Mouse (Mus musculus): ENCODE results near the gene 4931429L15Rik. TPM values are rescaled to one million over a fixed set of nuclear protein-coding genes. Genes with fewer than 3 reads are reported as not detected.

4931429L15Rik gene
- not detected in 2 replicates for polyA plus RNA-seq (2012; rRNA removed)

DNA sequence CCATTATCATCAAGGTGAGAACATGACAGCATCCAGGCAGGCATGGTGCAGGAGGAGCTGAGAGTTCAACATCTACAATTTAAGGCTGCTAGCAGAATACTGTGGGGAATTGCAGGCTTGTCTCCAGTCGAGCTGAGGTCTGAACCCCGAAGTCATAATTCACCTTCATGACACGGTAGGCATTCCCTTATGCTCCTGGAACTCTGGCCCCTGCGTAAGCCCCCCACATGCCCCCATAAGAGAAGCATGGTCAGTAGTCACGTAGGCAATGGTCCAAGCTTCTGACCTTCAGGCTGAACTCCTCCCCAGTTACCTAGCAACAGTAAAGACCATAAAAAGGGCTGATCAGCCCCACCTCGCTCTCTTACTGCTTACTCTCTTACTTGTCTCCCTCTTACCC is at the start of gene 4931429L15Rik:
TSS of gene 4931429L15Rik (minus strand) at position 101 of the 400 bp plus-strand sequence.

DNA sequence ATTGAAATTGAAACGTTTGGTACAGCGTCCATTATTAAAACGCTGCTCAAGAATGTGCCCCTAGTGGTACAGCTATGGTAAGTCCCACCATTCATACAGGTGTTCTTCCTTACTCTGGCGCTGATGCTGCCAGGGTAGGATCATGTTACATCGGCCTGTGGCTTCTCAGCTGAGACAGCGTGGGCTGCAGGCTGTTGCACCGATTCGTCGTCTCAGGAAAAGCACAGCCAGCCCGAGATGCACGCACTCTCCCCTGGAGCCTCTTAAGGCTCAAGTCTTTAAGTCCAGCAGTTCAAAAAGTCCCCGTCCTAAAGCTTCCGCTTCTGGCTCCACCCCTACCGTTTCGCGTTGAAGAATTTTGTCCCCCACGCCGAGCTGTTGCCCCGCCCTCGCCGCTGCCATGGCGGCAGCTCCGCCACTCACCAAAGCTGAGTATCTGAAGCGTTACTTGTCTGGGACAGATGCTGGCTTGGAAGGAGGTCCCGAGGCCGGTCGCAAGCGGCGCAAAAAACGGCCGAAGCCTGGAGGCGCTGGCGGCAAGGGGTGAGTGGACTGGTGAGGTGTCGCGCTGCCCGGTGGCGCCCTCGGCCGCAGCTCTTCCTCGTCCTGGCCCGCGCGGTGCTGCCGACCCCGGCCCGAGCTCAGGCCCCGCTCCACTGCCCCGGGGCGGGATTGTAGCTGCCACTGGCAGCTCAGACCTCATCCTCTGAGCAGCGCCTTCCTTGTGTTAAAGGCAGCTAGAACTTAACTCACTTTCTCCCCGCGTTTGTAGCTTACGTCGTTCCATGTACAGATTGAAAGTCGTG is 37.0 kb downstream of the 4931429L15Rik start, which contains the start of gene Bud13:
TSS of gene Bud13 (plus strand) at position 378 of the 806 bp plus-strand sequence.

DNA sequence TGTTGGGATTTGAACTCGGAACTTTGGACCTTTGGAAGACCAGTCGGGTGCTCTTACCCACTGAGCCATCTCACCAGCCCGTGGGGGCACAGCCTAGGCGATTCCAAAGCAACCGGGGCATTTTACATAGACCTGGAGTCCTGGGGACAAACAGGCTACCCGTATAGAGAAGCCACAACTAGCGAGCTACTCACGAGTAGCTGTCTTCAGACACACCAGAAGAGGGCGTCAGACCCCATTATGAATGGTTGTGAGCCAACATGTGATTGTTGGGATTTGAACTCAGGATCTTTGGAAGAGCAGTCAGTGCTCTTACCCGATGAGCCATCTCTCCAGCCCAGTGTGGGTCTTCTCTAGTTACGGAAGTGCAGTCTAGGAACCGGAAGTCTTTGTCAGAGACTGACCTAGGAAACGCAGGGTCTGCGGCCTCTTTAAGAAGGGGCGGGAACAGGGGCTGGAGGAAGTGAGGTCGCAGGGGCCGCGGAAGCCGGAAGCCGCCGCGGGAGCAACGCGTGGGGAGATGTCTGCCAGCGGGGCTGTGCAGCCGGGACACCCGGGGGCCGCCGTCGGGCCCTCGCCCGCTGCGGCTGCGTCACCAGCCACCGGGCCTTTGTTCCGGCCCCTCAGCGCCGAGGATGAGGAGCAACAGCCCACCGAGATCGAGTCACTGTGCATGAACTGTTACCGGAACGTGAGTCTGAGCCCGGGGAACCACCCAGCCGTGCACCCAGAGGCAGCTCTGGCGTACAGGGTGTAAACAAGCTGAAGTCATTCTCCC is 46.9 kb downstream of the 4931429L15Rik start, which contains the start of gene Zpr1:
TSS of gene Zpr1 (plus strand) at position 388 of the 778 bp plus-strand sequence.

DNA sequence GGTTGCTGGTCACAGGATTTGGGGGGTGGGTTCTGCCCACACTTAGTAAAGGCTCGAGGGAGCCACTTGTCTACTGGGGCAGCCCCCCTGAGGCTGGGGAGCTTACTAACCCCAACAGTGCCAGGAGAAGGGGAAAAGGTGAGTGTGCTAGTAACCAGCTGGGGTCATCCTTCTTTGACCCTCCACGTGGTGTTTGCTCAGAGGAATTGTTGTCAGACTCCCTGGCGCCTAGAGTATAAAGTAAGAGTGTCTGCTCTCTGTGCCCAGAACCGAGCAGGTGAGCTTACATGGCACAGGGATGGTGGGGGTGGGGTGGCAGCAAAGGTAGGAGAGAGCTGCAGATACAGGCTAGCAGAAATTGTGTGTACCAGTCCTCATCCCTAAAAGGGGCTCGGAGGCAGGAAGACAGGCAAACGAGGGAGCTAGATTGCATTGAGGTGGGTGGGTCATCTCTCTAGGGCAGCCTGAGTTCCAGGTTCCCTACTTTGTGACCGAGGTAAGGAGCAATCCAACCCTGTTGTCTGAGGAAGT is 51.4 kb downstream of the 4931429L15Rik start, which contains the start of gene Apoa5:
TSS of gene Apoa5 (plus strand) at position 291 of the 531 bp plus-strand sequence.

Other genes starting within 250 kb of the 4931429L15Rik start
- 0.95 and 1.8 TPM in 2 replicates for gene Apoa1, start 91.4 kb downstream of the 4931429L15Rik start, polyA plus RNA-seq (2012; rRNA removed)
- 1.0 and 1.9 TPM in 2 replicates for gene Apoc3, start 84.3 kb downstream of the 4931429L15Rik start, polyA plus RNA-seq (2012; rRNA removed)
- 0.12 and 0.32 TPM in 2 replicates for gene Apoa4, start 79.3 kb downstream of the 4931429L15Rik start, polyA plus RNA-seq (2012; rRNA removed)
- 0.34 and 0.41 TPM in 2 replicates for gene Apoa5, start 51.4 kb downstream of the 4931429L15Rik start, polyA plus RNA-seq (2012; rRNA removed)
- gene Zpr1, start 46.9 kb downstream of the 4931429L15Rik start, polyA plus RNA-seq (2012; rRNA removed): 17.2 and 19.1 TPM in 2 replicates
- gene Bud13, start 37.0 kb downstream of the 4931429L15Rik start, polyA plus RNA-seq (2012; rRNA removed): 6.4 and 9.0 TPM in 2 replicates